Mouse (Mus musculus) liver, adult 2 months (tissue): ENCODE data around the gene Cpt1c.

Experiments used
- CTCF ChIP-seq: fragments of 200-500 bp; IDR thresholded peaks from 2 replicates; pipeline ENCODE4 v1.5.1; 2011; ENCODE audit warnings: low read depth, low read length, control low read depth
- POLR2A ChIP-seq: fragments of 200-500 bp; IDR thresholded peaks from 2 replicates; pipeline ENCODE4 v1.6.1; 2011; ENCODE audit warnings: low read length, control low read depth; ENCODE audit not compliant: insufficient read depth; ENCODE audit errors: extremely low read depth

GRCm38 (mm10) chr7:44919127-44919526 is 55.5 kb downstream of the Cpt1c start:
- TF ChIP-seq POLR2A (no peak), CTCF (no peak)
